Mouse (Mus musculus) embryonic facial prominence, embryonic 14.5 days (tissue): Measurements from ENCODE around the gene 1700015F17Rik. TPM values are rescaled to one million over a fixed set of nuclear protein-coding genes. Genes with fewer than 3 reads are reported as not detected.
A peak's percentile ranks its signal among the peaks of the same experiment; 100 is the strongest.

ENCODE experiments used
- ATAC-seq: fragments of 200-750 bp; cut with Nextera tagmentation; 2 replicates; pipeline ENCODE4 v1.8.0; 2017; ENCODE audit warnings: low read depth, moderate number of reproducible peaks, moderate TSS enrichment
- DNase-seq: peaks from one replicate; pipeline ENCODE4 v3.0.0-alpha.2; 2015; ENCODE audit warnings: low spot score
- H3K27ac ChIP-seq: fragments of 300-500 bp; sonication (generic); replicated peaks from 2 replicates; pipeline ENCODE4 v1.5.1; 2014; ENCODE audit warnings: low read depth, mild to moderate bottlenecking, low read length, moderate library complexity
- H3K27me3 ChIP-seq: fragments of 300-500 bp; sonication (generic); replicated peaks from 2 replicates; pipeline ENCODE4 v1.6.1; 2014; ENCODE audit warnings: low read length; ENCODE audit not compliant: control insufficient read depth, insufficient read depth
- H3K36me3 ChIP-seq: fragments of 300-500 bp; sonication (generic); 2 replicates; pipeline ENCODE4 v1.6.1; 2014; ENCODE audit warnings: low read length, mixed read lengths; ENCODE audit not compliant: control insufficient read depth, insufficient read depth
- H3K4me1 ChIP-seq: fragments of 300-500 bp; sonication (generic); 2 replicates; pipeline ENCODE4 v1.6.1; 2014; ENCODE audit warnings: antibody characterized with exemption, low read length; ENCODE audit not compliant: control insufficient read depth, insufficient read depth
- H3K4me2 ChIP-seq: fragments of 300-500 bp; sonication (generic); 2 replicates; pipeline ENCODE4 v1.6.1; 2014; ENCODE audit warnings: low read depth, mild to moderate bottlenecking, low read length, moderate library complexity, mixed read lengths
- H3K4me3 ChIP-seq: fragments of 300-500 bp; sonication (generic); 2 replicates; pipeline ENCODE4 v1.5.1; 2014; ENCODE audit warnings: low read depth, mild to moderate bottlenecking, low read length
- H3K9ac ChIP-seq: fragments of 300-500 bp; sonication (generic); 2 replicates; pipeline ENCODE4 v1.6.1; 2014; ENCODE audit warnings: low read depth, mild to moderate bottlenecking, low read length, moderate library complexity, mixed read lengths
- H3K9me3 ChIP-seq: fragments of 300-500 bp; sonication (generic); 2 replicates; pipeline ENCODE4 v1.6.1; 2016; ENCODE audit warnings: low read length; ENCODE audit not compliant: control insufficient read depth
- WGBS: fragments of 180-500 bp; shearing (Covaris S2); extraction: QIAGEN DNeasy Blood & Tissue Kit; methylation state at CpG from one replicate; pipeline ENCODE4 v1.1.7; 2014; 5-methylcytosine and 5-hydroxymethylcytosine counted together
- polyA plus RNA-seq: library from polyadenylated mRNA; unstranded; fragments of >200 nt; fragmentation: Nextera tagmentation; extraction: Ambion mirVana; gene quantifications from 2 replicates; pipeline ENCODE4 v1.2.1, GENCODE M21; 2014

The 1700015F17Rik gene
- polyA plus RNA-seq, 1 experiment from 2014 or later: not detected

DNA sequence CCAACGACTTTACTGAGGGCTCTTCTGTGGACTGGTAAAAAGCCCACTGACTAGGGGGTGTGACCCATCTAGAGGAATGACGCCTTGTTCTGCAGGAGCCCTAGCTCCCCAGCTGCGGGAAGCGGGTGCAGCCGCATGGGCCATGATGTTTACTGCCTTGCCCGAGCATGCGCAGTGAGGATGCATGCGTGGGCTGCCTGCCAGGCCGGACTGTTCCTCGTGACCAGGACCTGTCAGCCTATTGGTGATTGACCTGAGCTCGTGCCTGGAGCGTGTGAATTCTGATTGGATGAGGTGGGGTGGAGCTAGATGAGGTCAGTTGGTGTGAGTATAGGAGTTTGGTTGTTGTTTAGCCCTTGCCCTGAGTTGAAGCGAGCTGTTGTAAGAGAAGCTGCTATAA, 25.5 kb upstream of the 1700015F17Rik start:
- Histone ChIP-seq H3K9ac (no peak overlapping the region), H3K4me1 (no peaks in the 10 kb centered on the region), H3K9me3 (no peaks in the 10 kb centered on the region), H3K27me3 (no peaks in the 10 kb centered on the region), H3K27ac (no peak overlapping the region), H3K4me3 (no peak overlapping the region), H3K4me2 (no peak overlapping the region), H3K36me3 (peaks cover 31% of the 10 kb centered on the region; the same call in 1 of the 2 replicates)
- 90% methylated on average over 13 of the region's 13 CpGs for WGBS
- ATAC-seq: no peak
- DNase-seq: no peak

GRCm38 (mm10) chr5:5503381-5503780, 24.4 kb upstream of the 1700015F17Rik start:
- ATAC-seq (no peak), DNase-seq (peak; percentile 27)
- 83% methylated on average over 4 of the region's 4 CpGs for WGBS
- Histone ChIP-seq H3K9ac (no peak overlapping the region), H3K4me3 (no peak overlapping the region), H3K4me1 (no peaks in the 10 kb centered on the region), H3K27me3 (no peaks in the 10 kb centered on the region), H3K27ac (no peak overlapping the region), H3K4me2 (no peak overlapping the region), H3K36me3 (peaks cover 31% of the 10 kb centered on the region; the same call in 1 of the 2 replicates), H3K9me3 (no peaks in the 10 kb centered on the region)

GRCm38 (mm10) chr5:5501583-5501982, 22.6 kb upstream of the 1700015F17Rik start:
- 74% methylated on average over 2 of the region's 2 CpGs for WGBS

DNA sequence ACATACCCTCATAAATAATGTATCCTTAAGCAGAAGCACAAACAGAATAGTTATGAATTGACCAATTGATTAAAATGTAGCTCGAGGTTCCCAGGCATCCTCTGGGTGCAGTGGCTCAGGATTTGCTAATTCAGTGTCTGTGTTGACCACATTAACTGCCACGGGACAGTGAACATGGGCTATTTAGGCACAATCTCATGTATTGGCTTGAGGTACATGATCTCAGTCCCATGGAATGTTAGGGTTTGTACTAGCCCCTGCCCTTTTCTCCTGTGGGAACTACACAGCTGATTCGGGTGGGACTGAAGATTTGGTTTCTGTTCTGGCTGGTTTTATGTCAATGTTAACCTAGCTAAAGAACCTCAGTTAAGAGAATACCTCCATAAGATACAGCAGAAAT, 17.4 kb upstream of the 1700015F17Rik start:
- whole genome bisulfite sequencing: 61% methylated on average over 3 of the region's 3 CpGs

More at GRCm38 (mm10) chr5:5501583-5501982, 22.6 kb upstream of the 1700015F17Rik start:
- no peaks in the 10 kb centered on the region for H3K27me3 ChIP-seq
- no peaks in the 10 kb centered on the region for H3K9me3 ChIP-seq
- ATAC-seq (no peak), DNase-seq (no peak)
- H3K4me1 ChIP-seq: no peaks in the 10 kb centered on the region
- no peak overlapping the region for H3K4me3 ChIP-seq
- no peak overlapping the region for H3K9ac ChIP-seq
- H3K36me3 ChIP-seq: peaks cover 13% of the 10 kb centered on the region; the same call in 1 of the 2 replicates
- no peak overlapping the region for H3K4me2 ChIP-seq
- no peak overlapping the region for H3K27ac ChIP-seq

GRCm38 (mm10) chr5:5495042-5495441, 16.1 kb upstream of the 1700015F17Rik start:
- no peak overlapping the region for H3K4me3 ChIP-seq
- DNase-seq (no peak), ATAC-seq (no peak)
- no peak overlapping the region for H3K9ac ChIP-seq
- H3K27ac ChIP-seq: no peak overlapping the region
- H3K4me1 ChIP-seq: no peaks in the 10 kb centered on the region
- no peaks in the 10 kb centered on the region for H3K9me3 ChIP-seq
- H3K27me3 ChIP-seq: no peaks in the 10 kb centered on the region
- no peak overlapping the region for H3K4me2 ChIP-seq
- 86% methylated on average over 4 of the region's 4 CpGs for WGBS
- H3K36me3 ChIP-seq: no peaks in the 10 kb centered on the region

More for the DNA sequence above, 17.4 kb upstream of the 1700015F17Rik start:
- H3K4me1 ChIP-seq: no peaks in the 10 kb centered on the region
- H3K36me3 ChIP-seq: no peaks in the 10 kb centered on the region
- no peaks in the 10 kb centered on the region for H3K27me3 ChIP-seq
- ATAC-seq (no peak), DNase-seq (no peak)
- no peak overlapping the region for H3K4me3 ChIP-seq
- H3K4me2 ChIP-seq: no peak overlapping the region
- no peaks in the 10 kb centered on the region for H3K9me3 ChIP-seq
- no peak overlapping the region for H3K27ac ChIP-seq
- no peak overlapping the region for H3K9ac ChIP-seq

DNA sequence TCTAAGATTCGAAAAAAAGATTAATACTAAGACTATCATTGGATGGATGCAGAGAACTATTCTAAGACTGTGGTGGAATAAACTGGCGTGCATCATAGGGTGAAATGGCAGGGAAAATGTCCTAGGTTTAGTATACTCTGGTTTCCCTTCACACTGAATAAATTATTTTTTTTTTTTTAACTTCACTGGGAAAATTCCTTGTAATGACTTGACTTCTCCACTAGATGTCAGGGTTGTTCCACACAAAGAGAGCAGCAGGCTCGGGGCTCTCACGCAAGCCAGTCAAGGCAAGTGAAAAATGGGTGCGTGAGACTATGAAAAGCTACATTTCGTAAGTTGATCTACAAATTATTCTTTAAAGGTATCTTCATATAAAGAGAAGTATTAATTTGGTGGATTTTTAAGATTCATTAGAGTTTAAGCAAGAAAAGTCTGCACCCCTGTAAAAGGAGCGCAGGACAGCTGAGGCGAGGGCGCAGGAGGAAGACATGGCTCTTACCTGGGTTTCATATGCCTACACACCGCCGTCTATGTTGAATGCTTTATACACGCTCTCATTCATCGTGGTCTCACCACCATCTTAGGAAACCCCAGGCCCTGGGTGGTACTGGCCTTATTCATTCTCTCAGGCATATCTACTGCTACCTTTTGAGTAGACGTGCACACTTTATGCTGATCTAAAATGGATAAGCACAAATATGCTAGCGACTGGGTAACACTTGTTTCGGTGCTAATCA, 15.5 kb upstream of the 1700015F17Rik start:
- H3K9ac ChIP-seq: no peak overlapping the region
- H3K27me3 ChIP-seq: no peaks in the 10 kb centered on the region
- H3K4me3 ChIP-seq: no peak overlapping the region
- DNase-seq: peak; percentile 71
- H3K9me3 ChIP-seq: no peaks in the 10 kb centered on the region
- ATAC-seq: no peak
- H3K4me2 ChIP-seq: no peak overlapping the region
- no peaks in the 10 kb centered on the region for H3K36me3 ChIP-seq
- no peaks in the 10 kb centered on the region for H3K4me1 ChIP-seq
- no peak overlapping the region for H3K27ac ChIP-seq
- WGBS: 40% methylated on average over 16 of the region's 16 CpGs

GRCm38 (mm10) chr5:5492163-5492562, 13.2 kb upstream of the 1700015F17Rik start:
- no peak overlapping the region for H3K4me3 ChIP-seq
- H3K27me3 ChIP-seq: no peaks in the 10 kb centered on the region
- H3K9ac ChIP-seq: no peak overlapping the region
- no peak overlapping the region for H3K4me2 ChIP-seq
- DNase-seq (no peak), ATAC-seq (no peak)
- no peaks in the 10 kb centered on the region for H3K9me3 ChIP-seq
- no peak overlapping the region for H3K27ac ChIP-seq
- H3K36me3 ChIP-seq: no peaks in the 10 kb centered on the region
- 93% methylated on average over 4 of the region's 4 CpGs for WGBS
- no peaks in the 10 kb centered on the region for H3K4me1 ChIP-seq

GRCm38 (mm10) chr5:5486071-5486470, 7.1 kb upstream of the 1700015F17Rik start:
- Histone ChIP-seq H3K4me1 (no peaks in the 10 kb centered on the region), H3K36me3 (no peaks in the 10 kb centered on the region), H3K9ac (no peak overlapping the region), H3K27ac (no peak overlapping the region), H3K9me3 (no peaks in the 10 kb centered on the region), H3K4me2 (no peak overlapping the region), H3K27me3 (no peaks in the 10 kb centered on the region; the same call in 1 of the 2 replicates), H3K4me3 (no peak overlapping the region)
- ATAC-seq (no peak), DNase-seq (no peak)
- 49% methylated on average over 3 of the region's 3 CpGs for WGBS
